Mouse (Mus musculus) layer of hippocampus, postnatal 36 days (tissue): Measurements from ENCODE around the gene Adamts15. TPM values are rescaled to one million over a fixed set of nuclear protein-coding genes. Genes with fewer than 3 reads are reported as not detected.

Source experiments
- DNase-seq, 2 experiments: peaks; one replicate each; pipeline ENCODE4 v3.0.0; 2022
- total RNA-seq, 2 experiments: library from RNA; stranded (reverse); gene quantifications; 2 replicates each; pipeline ENCODE4 v1.2.3; 2021

Adamts15 gene
- total RNA-seq, 2 experiments from 2014 or later: 4.1 to 4.5 TPM

- no peak for DNase-seq
Measured at GRCm38 (mm10) chr9:30879248-30879946, 42.9 kb downstream of the Adamts15 start.

- no peak for DNase-seq
Measured at GRCm38 (mm10) chr9:30876552-30876951, 45.7 kb downstream of the Adamts15 start.

- DNase-seq: no peak
Measured at GRCm38 (mm10) chr9:30855837-30856236, 66.4 kb downstream of the Adamts15 start.

GRCm38 (mm10) chr9:30851841-30852240, 70.4 kb downstream of the Adamts15 start:
- DNase-seq: no peak

GRCm38 (mm10) chr9:30849951-30850350, 72.3 kb downstream of the Adamts15 start:
- no peak for DNase-seq

- no peak for DNase-seq
Measured at GRCm38 (mm10) chr9:30849444-30849843, 72.8 kb downstream of the Adamts15 start.

Other genes starting within 250 kb of the Adamts15 start
- 1 to 10 TPM; 2.9 to 4.0 TPM for gene Adamts8, start 20.1 kb upstream of the Adamts15 start, total RNA-seq
- 10 to 100 TPM; 42.0 to 42.1 TPM for gene Zbtb44, start 108.2 kb upstream of the Adamts15 start, total RNA-seq
- gene St14, start 209.4 kb upstream of the Adamts15 start, total RNA-seq: under 1 TPM; 0.43 to 0.60 TPM